ENCODE assay signal across 18 mouse cellular contexts in genomic region chr5:57597043-57597442, GRCm38 (mm10).
"Had no signal": no experiment of that assay in that cellular context is flagged by ENCODE, and none has a peak within 500 bp of the region (broad histone marks: within the 10 kb centered on the region; RNA-seq: fewer than 3 reads in every experiment).

No protein-coding gene starts in this region.

- H3K4me1 ChIP-seq: midbrain, embryonic 10.5 days; midbrain, embryonic 12.5 days; neural tube, embryonic 13.5 days; neural tube, embryonic 15.5 days; stomach, embryonic 15.5 days had no signal

- H3K36me3 ChIP-seq: midbrain, embryonic 10.5 days; midbrain, embryonic 12.5 days; neural tube, embryonic 13.5 days; neural tube, embryonic 15.5 days; stomach, embryonic 15.5 days had no signal

- H3K27me3 ChIP-seq: midbrain, embryonic 12.5 days; neural tube, embryonic 13.5 days; neural tube, embryonic 15.5 days; stomach, embryonic 15.5 days had no signal

- ATAC-seq: midbrain, embryonic 16.5 days had no signal

- H3K4me3 ChIP-seq: midbrain, embryonic 10.5 days; midbrain, embryonic 12.5 days; myocyte; neural tube, embryonic 13.5 days; neural tube, embryonic 15.5 days; stomach, embryonic 15.5 days had no signal

- H3K9me3 ChIP-seq: midbrain, embryonic 10.5 days; midbrain, embryonic 12.5 days; neural tube, embryonic 13.5 days; neural tube, embryonic 15.5 days; stomach, embryonic 15.5 days had no signal

- DNase-seq: lung, adult 18-20 months; lung, embryonic 14.5 days; lung, postnatal 10 days; lung, postnatal 4 days; midbrain, embryonic 14.5 days; retina, postnatal 1 day; right cerebral cortex, postnatal 14 days; thymus, adult 2 months; thymus, postnatal 25 days; thymus, postnatal 4 days had no signal

- H3K4me2 ChIP-seq: lung, embryonic 14.5 days; midbrain, embryonic 12.5 days; neural tube, embryonic 13.5 days; neural tube, embryonic 15.5 days; stomach, embryonic 15.5 days had no signal

- H3K9ac ChIP-seq: lung, embryonic 14.5 days; midbrain, embryonic 12.5 days; neural tube, embryonic 13.5 days; neural tube, embryonic 15.5 days; stomach, embryonic 15.5 days had no signal

- H3K27ac ChIP-seq: midbrain, embryonic 10.5 days; midbrain, embryonic 12.5 days; neural tube, embryonic 13.5 days; neural tube, embryonic 15.5 days; stomach, embryonic 15.5 days; stomach, postnatal 0 days had no signal
